Mouse (Mus musculus): ENCODE measurements around the gene Abcb11.
A peak's percentile ranks its signal among the peaks of the same experiment; 100 is the strongest.

Abcb11 gene

GRCm38 (mm10) chr2:69248221-69248755, 94.1 kb downstream of the Abcb11 start:
- DNase-seq: no peak

- no peak for DNase-seq
Observed at GRCm38 (mm10) chr2:69247081-69247480, 95.3 kb downstream of the Abcb11 start.

DNA sequence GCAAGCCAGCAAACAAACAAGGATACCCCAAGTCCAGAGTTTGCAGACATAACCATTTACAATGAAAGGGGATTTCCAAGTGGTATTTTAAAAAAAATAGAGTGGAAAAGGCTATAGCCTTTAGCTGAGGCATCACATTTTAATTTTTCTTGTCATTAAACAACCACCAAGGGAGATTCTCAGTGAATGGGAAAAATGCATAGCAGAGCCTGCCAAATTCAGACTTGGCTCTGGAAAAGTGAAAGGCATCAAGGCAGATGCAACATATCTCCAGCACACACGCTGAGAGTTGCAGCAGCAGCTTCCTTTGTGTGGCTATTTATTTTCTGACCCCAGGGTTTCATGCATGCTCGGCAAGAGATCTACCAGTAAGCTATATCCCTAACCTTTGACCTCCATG, 97.5 kb downstream of the Abcb11 start:
- DNase-seq: no peak

GRCm38 (mm10) chr2:69239315-69239714, 103.1 kb downstream of the Abcb11 start:
- DNase-seq: no peak

GRCm38 (mm10) chr2:69234976-69235678, 107.3 kb downstream of the Abcb11 start:
- DNase-seq: no peak

DNA sequence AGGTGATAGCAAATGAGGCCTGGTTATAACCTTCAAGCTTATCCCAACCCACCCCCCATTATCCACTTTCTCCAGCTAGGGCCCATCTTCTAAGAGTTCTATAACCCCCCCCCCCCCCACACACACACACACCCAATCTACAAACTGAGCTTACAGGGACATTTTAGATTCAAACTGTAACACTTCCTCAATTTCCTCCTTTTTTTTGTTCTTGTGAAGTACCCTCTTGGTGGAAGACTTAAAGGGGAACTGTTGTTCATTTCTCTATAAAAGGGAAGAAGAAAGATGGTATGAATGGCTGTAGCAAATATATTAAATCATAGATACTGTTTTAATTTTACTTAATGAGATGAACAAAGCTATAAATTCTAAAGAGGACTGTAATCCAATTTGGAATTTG, 110.3 kb downstream of the Abcb11 start:
- no peak for DNase-seq

DNA sequence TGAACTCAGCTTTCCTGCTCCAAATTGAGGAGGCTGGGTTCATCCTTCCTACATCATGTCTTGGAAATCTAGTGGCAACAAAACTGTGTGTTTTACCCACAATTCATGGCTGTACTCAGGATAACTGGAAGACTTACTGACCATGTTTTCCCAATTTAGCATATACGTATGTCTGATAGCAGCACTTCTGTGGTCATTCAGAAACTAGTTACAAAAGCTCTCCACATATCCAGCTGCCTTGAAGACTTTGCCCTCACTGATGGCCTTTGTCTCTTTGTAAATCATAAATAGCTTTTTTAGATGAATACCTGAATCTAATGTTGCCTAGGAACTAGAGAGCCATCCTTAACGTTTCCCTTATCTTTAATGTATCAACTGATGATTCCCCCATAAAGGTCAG, 112.3 kb downstream of the Abcb11 start:
- DNase-seq: no peak

DNA sequence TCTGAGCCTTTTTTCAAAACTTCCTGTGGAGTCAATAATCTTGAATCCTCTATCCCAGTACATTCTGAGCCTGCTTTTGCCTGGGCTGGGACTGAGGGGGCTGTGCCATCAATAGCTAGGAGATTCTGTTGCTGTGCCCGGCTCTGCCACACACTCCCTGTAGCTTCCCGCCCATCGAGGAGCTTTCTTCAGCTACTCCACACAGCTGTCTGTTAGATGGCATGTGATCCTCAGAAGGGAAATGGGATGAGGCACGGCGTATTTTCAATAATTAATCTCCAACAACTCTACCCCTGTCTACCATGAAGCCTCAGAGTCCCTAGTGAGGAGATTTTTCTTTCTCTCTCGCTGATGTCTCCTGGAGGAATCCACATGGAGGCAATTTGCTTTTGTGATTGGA, 113.8 kb downstream of the Abcb11 start:
- no peak for DNase-seq

DNA sequence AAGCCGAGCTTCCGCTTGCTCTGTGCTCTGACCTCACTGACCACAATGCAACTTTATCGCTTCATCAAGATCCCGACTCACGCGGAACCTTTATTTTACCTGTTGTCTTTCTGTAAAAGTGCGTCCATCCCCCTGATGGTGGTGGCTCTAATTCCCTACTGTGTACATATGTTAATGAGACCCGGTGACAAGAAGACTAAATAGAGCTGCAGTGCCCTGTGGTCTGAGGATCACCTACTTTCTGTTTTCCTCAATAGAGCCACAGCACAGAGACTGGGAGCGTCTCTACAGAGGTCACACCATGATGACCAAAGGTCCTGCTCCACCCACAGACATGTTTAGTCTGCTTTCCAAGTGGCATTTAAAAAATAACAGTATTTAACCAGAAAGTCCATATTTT, 115.5 kb downstream of the Abcb11 start:
- DNase-seq: no peak

GRCm38 (mm10) chr2:69224724-69225123, 117.7 kb downstream of the Abcb11 start:
- DNase-seq: no peak

DNA sequence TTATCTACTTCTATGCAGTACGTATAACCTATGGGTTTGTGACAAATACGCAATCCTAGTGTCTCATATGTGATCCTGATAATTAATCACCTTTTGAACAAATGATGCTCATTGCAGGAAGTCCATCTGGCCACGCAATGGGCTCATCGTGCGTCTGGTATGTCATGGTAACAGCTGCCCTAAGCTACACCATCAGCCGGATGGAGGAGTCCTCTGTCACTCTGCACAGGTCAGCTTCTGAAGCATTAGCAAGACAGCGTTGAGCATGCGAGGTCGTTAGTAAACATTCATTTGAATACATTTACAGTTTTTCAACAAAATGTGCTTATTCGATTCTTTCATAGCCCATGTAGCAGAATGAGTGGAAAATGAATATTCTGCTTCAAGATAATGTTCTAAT, 119.6 kb downstream of the Abcb11 start:
- DNase-seq: no peak

GRCm38 (mm10) chr2:69221868-69222416, 120.5 kb downstream of the Abcb11 start:
- DNase-seq: no peak

DNA sequence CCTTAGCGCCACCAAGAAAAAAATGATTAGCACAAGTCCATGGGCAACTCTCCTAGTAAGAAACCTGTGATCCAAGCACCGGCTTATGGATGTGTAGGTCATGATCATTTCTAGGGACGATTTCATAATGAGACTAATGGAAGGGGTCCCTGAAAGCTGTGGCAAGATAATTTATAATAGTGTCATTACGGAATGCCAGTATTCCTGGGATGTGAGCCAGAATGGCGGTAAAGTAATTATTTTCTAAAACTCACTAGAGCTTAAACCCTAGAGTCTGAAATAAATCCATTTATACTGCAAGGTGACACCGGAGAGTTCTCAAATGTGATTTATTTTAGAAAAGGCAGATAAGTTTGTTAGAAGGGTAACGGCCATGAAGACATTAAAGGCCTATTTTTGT, 127.2 kb downstream of the Abcb11 start:
- DNase-seq: no peak

GRCm38 (mm10) chr2:69212652-69213051, 129.8 kb downstream of the Abcb11 start:
- DNase-seq: no peak

GRCm38 (mm10) chr2:69210773-69211172, 131.6 kb downstream of the Abcb11 start, which contains the start of gene G6pc2:
G6pc2 (plus strand) TSS chr2:69211073.
- DNase-seq: no peak

- DNase-seq: no peak
Observed at GRCm38 (mm10) chr2:69209684-69210083, 132.7 kb downstream of the Abcb11 start.

DNA sequence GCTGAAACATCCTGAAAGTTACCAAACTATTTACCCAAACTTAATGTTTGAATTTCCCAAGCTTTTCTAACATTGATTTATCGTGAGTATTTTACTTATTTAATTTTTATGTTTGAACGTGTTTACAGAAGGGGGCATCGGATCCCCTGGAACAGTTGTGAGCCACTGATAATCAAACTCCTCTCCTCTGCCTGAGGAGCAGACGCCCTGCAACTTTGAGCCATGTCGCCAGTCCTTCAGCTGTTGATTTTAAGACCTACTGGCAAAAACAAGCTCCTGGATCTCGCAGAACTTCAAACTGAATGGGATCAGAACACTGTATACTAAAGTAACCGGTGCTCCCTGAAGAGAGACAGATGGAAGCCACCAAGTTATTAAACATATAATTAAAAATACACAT, 135.9 kb downstream of the Abcb11 start:
- DNase-seq: no peak

DNA sequence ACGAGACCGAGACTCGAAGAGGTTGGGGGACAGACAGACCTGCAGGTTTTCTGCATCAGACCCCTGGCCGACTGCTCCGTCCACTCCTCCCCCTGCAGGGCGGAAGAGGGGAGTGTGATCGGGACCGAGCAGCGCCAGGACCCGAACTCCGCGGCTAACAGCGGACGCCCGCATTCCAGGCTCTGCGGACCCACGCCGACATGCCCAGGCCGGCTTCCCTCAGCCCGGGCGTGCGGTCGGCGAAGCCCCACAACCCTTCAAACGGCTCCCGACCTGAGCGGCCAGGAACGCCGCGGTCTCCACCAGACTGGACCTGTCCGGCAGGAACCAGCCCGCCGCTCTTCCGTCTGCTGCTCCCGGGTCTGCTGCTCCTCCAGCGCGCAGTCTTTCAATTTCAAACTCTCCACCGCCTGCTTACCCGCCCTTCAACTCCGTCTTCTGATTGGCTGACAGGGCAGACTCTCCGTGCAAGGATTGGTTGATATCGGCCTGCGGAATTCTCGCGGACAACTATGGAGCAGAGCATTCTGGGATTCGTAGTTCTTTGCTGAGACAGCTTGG, 136.5 kb downstream of the Abcb11 start, which contains the start of gene Spc25:
Gene Spc25, minus strand, starts transcription at position 404 of the 561 bp plus-strand sequence.
- peak; percentile 82 for DNase-seq

GRCm38 (mm10) chr2:69205185-69205584, 137.2 kb downstream of the Abcb11 start:
- no peak for DNase-seq

GRCm38 (mm10) chr2:69193555-69193954, 148.9 kb downstream of the Abcb11 start:
- no peak for DNase-seq

DNA sequence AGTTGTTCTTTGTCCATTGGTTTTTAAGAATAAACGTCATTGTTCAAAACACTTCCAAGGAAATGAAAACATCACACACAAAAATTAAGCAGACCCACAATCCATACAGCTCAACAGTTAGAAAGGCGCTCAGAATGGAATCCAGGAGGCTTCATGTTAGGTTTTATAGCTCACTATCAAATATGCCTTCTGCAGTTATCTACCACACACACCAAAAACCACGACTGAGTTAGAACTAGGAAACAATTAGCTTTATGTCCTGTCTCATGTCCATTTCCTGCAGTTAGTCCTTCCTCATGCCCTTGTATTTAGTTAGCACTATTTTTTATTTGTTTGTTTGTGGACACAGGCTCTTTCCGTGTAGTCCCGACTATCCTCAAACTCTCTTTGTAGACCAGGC, 151.4 kb downstream of the Abcb11 start:
- DNase-seq: no peak

DNA sequence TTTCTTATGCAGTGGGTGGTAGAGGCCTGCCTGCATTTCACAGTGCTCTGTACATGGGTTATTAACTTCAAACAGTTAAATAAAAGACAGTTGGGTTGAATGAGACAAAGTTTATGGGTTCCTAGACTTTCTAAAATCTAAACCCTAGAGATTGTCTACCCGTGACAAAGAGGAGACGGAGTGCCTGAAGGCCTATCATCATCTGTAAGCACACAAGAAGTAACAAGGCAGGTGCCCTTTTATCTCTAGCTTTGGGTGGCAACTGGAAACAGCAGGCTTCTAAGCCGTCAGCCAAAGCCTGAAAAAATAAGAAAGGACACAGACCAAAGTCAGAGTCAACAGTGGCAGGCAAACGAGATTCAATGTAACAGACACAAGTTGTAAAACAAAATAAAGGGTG, 153.2 kb downstream of the Abcb11 start:
- no peak for DNase-seq

DNA sequence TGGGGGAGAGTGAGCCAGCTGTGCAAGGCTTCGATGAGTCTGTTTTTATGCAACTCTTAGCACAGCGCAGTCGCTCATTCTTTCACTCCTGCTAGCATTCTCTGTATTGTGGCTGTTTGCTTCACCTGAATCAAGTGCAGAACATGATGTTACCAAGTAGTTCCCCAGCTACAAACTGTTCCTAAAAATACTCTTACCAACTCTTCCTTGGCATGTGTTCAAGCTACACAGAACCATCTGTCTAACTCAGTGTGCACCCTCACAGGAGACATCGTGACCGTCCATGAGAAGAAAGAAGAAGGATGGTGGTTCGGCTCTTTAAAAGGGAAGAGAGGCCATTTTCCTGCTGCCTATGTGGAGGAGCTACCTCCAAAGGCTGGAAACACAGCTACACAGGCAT, 153.7 kb downstream of the Abcb11 start:
- no peak for DNase-seq
